Mouse (Mus musculus) cerebellum, adult 11 months (tissue): ENCODE results near the gene Rffl.
A peak's percentile ranks its signal among the peaks of the same experiment; 100 is the strongest.

ENCODE experiments used
- DNase-seq: peaks from one replicate; pipeline ENCODE4 v3.0.0; 2022

The Rffl gene

DNA sequence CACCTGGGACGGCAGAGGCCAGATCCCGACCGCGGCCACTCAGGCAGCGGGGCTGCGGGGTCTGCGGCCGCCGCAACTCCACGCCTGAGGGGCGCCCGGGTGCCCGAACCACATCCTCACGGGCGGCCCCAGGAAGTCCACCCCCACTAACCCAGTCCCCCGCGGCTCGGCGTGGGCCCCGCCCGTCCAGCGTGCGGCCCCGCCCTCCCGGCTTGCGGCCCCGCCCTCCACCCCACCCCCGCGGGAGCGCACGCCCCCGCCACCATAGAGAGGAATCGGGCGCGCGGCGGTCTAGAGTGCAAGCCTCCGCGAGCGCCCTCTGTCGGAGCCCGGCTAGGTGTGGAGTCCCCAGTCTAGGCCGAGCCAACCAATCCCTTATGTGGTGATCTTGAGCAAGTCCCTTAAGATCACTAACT lies at the start of gene Rffl:
TSS of gene Rffl (minus strand) at position 180 of the 416 bp plus-strand sequence.
- DNase-seq: peak; percentile 91

DNA sequence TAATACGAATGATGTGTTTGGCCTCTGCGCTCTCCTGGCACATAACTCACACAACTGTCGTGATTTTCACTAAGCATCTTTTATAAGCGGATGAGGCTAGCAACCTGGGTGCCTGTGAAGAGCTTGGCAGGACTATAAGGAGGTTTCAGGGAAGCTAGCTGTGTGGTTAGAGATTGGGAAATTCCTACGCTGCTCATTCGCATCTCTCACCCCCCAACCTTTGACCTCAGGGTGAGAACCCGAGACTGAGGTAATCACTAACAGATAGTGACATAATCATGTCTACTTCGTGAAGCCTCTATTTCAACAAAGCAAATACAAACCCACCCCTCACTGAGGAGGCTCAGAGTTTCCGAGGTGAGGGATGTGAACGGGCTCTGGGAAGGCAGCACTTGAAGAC lies 49.8 kb upstream of the Rffl start:
- no peak for DNase-seq

DNA sequence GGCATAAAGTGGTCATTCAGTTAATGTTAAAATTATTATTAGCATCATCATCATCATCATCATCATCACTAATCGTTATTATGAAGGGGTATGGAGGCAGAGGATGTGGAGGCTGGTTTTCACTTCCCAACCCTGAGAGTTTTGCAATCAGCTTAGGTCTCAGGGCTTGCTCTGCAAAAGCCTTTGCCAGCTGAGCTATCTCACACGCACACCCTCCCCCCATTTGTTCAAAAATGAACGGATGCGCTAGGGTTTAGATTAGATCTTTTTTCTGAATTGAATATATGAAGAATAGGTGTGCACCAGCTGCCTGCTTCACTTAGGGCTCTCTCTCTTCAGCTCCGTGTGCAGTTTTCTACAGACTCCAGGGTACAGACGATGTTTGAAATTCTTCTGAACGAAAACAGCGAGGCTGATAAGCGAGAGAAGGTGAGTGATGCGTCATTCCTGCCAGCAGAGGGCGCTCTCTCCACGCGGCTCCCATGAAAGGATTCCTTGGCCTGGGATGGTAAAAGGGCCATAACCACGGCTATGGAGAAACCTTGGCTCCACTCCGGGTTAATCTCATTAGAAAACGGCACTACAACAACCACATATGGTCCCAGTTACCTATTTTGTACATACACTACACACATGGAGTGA lies 43.8 kb upstream of the Rffl start:
- DNase-seq: peak; percentile 63

DNA sequence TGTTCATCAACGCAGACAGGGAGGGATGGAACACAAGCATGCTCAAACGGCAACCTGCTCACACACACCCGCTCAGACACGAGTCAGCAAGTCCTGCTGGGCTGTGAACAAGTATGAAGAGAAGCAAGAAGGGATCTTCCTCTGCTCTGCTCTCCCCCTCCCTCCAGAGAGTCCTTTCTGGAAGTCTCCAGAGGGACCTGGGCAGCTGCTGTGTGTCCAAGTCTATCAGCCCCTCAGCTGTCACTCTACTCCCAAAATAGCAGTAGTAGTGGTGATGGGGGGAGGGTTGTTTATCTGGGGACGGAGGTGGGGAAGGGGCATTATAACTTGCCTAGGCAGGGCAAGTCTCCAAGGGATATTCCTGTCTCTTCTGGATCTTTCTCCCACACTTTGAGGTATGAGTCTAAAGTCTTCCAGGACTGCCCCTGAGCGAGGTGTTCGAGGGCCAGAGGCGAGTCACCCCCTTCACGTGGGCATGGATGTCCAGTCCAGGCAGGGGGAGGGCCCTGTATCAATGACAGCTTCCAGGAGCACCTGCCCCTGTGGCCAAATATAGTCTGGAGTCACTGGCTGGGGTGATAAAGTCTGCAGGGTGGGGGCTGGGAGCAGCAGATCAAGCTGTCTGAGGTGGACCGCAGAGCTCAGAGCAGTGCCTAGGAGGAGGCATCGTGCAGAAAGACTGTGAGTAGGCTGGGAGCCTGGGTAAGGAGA lies 39.8 kb upstream of the Rffl start:
- DNase-seq: no peak

DNA sequence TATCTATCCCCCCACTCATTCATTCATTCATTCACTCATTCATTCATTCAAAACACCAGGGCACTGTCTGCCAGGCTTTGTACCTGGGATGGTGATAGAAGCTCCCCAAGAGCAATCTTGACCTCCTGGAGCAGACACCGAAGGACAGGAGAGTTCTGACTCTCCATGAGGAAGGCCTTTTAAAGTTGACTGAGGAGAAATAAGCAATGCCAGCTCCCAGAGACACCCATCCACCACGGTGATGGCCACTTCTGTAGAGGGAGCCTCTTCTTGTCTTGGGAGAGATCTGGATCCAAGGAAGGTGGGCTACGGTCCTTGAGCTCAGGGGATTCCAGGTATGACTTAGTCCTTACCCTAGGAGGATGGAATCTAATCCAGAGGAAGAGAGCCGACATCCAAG lies 39.2 kb upstream of the Rffl start, which contains the start of gene Unc45b:
TSS of gene Unc45b (plus strand) at position 301 of the 400 bp plus-strand sequence.
- no peak for DNase-seq

DNA sequence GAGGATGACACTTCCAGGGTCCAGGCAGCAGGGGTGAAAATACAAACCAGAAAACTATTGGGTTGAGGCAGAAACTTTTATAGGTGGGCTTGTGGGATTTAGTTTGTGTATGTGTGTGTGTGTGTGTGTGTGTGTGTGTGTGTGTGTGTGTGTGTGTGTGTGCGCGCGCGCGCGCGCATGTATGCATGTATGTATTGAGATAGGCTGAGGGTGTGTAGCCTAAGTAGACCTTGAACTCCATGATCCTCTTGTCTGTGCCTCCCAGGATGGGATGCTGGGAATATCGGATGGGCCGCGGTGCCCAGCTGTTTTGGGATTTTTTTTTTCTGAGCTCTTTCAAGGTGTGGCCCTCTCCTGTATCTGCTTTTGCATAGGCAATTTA lies 37.6 kb upstream of the Rffl start:
- no peak for DNase-seq

DNA sequence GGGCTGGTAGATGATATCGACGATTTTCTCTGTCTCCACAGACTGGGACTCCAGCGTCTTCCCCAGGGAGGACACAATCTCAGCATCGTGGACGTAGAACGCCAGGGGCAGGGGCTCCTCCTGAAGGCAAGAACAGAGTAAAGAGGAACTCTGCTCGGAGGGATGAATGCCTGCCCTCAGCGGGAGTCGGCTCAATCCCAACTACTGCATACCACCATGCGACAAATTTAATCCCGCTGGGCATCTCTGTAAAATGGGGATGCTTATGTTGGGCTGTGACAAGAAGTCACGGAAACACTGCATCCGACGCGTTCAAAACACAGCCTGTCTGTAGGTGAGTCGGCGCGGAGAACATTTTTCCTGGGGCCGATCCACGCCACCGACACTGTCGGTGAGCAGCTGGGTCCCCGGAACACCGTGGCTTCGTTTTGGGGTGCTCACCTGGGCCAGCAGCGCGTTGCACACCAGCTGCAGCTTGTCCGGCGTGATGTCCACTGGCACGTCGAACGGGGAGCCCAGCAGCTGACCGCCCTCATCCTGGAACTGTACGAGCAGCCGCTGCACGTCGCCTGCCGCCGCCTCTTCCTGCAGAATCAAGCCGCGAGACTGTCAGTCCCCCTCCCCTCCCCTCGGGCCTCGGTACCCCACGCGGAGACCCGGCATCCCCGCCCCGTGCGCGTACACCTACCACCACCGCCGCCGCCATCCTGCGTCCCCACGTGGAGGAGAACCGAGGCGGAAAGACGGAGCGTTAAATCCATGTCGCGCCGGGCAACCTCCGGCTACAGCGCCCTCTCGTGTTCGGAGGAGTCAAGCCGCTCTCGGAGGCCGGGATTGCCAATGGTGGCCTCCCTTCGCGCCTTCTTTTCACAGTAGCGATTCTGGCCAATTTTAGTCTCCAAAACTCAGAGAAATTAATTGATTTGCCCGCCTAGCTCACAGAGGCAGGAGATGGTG lies 36.9 kb upstream of the Rffl start, which contains the start of gene Nle1:
TSS of gene Nle1 (minus strand) at position 761 of the 957 bp plus-strand sequence.
- peak; percentile 89 for DNase-seq

DNA sequence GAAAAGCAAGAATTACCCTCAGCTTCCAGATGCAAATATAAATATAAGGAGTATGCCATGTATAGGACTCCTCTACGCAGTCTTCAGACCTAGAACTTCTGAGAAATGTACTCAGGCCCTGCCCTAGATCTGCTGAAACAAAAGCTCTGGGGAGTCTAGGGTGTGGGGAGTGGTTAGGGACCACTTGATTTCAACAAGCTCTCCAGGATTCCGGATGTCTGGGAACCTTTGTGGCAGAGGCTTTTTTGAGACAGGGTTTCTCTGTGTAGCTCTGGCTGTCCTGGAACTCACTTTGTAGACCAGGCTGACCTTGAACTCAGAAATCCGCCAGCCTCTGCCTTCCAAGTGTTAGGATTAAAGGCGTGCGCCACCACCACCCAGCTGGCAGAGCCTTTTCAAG lies 34.8 kb upstream of the Rffl start:
- no peak for DNase-seq

DNA sequence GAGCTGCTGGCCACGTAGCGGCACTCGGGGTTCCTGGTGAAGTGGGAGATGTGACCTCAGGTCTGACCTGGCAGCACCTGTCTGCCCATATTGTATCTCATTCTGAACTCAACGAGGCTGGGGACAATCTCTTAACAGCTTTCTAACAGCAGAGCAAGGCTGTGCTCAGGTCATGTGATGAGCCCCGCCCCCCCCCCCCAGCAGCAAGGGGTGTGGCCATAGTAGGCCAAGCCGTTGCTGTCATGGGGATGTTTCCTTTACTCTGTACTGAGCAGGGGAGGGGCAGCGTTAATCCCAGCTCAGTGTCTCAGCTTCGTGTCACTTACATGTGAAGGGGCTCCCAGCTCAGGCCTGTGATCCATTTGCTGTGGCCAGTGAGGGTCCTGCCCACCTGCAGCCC lies 33.9 kb upstream of the Rffl start:
- no peak for DNase-seq

DNA sequence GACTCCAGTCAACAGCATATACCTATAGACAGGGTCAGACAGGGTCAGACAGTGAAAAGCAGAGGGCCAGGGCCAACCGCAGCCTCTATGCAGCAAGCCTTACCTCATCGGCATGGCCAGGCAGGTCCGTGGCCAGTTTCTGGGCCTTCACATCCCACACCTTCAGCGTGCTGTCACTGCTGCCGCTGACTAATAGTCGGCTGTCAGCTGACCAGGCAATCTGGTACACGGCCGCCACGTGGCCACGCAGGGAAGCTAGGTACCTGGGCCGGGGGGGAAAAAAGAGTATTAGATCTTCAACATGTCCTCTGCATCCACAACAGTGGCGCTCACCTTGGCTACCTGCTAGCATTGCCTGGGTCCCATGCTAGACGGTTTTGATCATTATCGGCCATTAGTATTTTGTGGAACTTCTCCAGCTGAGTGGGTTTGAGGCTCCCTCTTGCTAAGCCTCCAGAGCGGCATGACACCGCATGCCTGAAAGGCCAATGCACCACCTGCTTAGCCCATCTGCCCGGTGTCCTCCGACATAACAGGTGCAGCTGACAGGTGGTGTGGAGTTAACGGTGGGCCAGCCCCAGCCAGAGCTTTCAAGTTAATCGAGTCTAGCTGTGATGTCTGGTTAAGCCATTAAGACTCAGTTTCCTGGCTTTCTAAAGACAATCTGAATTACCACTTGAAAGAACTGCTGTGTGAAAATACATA lies 30.7 kb upstream of the Rffl start:
- peak; percentile 64 for DNase-seq

DNA sequence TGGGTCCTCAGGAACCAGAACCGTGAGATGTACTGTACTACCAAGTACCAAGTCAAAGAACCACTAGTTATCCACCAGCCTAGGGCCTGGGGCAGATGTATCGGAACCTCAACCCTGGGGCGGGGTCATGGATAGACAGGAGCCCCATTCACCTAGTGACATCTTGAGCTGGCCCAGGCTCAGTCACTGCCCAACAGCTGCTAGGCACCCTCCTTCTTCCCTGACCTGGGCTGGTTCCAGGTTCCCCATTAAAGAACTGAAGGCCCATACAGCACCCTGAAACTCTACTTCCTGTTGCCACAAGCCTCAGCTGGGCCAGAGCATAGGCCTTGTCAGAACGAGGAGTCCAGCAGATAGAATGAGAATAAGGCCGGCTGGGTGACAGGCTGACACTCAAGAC lies 28.7 kb upstream of the Rffl start:
- no peak for DNase-seq

DNA sequence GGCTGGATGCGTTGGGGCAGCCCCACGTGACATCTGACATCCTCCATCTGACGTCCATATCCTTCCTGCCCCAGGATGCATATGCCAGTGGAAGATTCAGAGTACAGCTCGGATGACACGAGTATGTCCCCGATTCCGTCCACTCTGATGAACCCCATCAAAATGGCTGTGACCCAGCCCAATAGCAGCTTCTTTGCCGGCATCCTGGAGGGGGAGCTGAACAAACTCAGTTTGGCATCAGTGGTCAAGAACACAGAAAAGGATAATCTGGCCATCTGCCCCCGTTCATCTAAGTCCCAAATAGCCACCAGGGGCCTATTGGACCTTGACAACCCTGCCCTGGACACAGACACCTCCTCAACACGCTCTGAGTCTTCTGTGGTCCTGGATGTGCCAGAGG lies 26.5 kb upstream of the Rffl start:
- no peak for DNase-seq

DNA sequence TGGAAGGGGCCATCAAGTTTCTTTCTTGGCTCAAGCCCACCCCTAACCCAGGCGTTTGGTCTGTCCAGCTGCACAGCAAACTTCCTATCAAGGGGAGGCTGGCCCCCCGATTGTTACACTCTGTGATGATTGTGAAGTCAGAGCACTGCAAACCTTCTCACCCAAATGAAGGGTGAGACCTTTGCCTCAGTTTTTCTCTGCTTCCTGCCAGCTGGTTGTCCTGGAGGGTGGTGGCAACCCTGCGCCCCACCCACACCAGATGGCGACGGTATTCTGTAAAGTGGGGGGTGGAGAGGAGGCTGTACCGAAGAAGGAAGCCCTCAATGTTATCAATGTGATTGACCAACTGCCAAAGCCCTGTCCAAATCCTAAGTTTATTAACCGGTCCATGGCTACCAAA lies 20.9 kb upstream of the Rffl start, which contains the start of gene Fndc8:
TSS of gene Fndc8 (plus strand) at position 189 of the 400 bp plus-strand sequence.
- no peak for DNase-seq

DNA sequence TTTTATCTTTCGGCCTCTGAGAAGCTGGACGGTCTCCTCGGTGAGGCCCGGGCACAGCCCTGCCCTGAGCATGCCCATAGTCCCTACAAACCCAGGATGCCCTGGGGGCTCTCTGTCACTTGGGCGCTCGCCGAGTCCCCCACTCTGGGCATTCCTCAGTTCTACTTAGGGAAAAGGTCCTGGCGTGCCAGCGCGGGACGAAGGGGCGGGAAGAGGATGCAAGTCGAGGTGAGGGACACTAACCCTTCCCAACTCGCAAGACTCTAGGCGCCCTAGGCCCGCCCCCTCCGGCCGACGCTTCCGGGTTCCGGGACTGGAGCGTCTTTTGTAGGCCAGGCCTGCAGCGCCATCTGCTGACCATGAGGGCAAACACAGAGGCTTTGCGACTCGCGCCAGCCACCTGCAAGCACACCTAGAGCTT lies 19.3 kb upstream of the Rffl start, which contains the start of gene Rad51d:
TSS of gene Rad51d (minus strand) at position 273 of the 421 bp plus-strand sequence.
- DNase-seq: peak; percentile 93

DNA sequence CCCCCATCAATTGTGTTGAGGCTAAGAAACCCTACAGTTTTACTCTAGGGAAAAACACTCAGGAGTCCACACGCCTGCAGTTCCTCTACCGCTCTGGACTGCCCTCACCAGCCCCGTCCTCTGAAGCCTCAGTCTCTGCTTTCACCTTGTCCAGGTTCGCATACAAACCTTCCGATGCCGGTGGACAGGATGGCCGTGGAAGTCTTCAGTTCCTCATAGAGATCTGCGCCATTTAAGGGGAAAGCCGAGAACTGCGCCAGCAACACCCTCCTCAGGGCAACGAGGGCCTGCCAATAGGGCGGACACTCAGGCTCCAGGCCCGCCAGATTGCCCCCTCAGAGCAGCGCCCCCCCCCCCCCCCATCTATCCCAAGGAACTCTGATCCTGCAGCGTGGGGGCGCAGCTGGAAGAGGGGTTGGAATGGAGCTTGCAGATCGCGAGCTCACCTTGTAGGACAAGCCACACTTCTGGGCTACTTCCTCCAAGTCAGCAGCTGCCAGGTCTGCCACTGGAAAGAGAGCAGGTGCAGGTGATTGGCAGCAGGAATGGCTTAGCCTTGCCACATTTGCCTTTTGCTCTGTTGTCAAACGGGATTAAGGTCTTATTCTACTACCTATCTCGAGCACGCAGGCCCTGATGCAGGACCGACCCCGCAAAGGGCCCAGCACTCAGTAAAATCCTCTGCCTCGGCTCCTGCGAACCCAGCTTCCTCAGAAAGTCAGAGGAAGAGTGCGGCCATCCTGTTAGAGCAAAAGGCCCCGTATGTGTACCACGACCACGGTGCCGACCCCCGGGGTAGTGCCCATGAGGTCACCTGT lies 18.7 kb upstream of the Rffl start:
- peak; percentile 23 for DNase-seq

DNA sequence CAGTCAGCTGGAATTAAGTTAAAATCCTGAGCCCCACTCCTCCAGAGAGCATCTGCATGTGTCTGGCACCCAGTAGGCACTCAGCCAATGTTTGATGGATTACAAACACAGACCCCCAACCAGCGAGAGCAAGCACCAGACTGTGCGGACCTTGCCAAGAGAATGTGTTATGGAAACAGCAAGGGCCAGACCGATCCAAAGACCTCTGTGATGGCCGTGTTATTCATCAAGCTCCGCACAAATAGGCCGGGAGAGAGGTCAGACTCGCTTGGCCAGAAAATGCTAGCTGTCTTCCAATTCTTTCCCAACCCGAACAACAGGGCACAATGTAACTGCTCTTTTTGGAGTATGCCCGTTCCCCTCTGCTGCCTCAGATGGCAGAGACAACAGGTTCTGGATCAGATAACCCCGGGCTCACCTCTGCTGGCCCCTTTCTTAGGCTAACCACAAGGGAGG lies 17.5 kb upstream of the Rffl start:
- no peak for DNase-seq

DNA sequence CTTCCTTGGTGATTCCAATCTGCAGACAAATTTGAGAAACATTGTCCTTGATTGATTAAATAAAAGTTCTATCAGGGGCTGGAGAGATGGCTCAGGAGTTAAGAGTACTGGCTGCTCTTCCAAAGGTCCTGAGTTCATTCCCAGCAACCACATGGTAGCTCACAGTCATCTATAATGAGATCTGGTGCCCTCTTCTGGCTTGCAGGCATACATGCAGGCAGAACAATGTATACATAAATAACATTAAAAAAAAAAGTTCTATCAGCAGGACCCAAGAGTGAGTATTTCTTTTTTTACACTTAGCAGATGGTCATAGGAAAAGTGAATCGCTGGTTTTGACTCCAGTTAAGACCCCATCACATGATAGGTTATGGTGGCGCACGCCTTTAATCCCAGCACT lies 15.5 kb upstream of the Rffl start:
- no peak for DNase-seq

DNA sequence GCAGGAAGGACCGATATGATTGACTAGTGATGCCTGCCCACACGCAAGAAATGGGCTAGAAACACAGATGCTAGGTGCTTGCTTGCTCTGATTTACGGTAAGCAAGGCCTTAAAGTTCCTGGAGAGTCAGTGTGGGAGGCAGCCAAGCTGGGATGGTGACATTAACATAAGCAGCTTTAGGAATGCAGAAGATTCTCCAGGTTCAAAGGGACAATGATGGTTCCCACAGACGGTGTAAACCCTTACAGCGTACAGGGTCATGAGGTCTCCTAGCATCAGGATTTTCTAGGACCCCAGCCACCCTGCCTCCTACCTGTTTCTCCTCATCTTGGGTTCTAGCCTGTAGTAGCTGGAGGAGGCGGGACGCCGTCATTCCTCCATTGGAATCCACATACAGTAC lies 12.2 kb upstream of the Rffl start:
- DNase-seq: no peak

DNA sequence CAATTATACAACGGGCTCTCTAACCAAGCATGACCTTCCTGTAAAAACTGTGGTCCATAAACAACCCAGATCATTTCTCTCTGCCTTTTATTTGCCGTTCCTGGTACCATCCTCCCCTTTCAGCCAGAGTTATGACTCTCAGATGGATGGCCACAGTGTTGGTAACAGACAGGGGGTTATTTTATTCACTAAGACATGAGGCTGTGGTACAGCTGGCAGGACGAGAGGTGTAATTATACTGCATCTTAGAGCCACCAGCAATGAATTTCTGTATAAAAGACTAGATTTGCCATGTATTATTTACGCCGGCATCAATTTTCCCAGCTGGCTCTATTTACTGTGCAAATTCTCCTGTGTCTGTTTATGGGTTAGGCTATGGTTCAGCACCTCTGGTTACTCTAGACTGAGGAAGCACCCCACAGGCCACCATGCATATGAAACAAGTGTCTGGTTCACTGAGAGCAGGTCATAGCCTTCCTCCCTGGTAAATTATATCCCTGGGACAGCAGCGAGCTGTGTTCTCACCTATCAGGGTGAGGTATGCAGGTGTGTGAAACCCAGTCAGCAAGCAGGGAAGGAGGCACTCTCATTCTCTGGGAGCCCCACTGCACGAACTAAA lies 6.8 kb upstream of the Rffl start:
- DNase-seq: no peak

DNA sequence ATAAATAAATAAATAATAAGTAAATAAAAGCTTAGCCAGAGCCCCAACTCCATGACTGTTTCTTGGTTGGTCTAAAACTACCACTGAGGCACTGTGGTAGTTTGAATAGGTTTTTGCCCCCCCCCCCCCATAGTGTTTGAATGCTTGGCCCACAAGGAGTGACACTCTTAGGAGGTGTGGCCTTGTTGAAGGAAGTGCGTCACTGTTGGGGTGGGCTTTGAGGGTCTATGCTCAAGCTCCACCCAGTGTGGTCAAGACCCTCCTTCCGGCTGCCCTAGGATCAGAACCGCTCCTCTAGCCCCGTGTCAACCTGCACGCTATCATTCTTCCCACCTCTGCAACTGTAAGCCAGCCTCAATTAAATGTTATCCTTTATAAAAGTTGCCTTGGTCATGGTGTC lies 4.6 kb upstream of the Rffl start:
- DNase-seq: no peak

DNA sequence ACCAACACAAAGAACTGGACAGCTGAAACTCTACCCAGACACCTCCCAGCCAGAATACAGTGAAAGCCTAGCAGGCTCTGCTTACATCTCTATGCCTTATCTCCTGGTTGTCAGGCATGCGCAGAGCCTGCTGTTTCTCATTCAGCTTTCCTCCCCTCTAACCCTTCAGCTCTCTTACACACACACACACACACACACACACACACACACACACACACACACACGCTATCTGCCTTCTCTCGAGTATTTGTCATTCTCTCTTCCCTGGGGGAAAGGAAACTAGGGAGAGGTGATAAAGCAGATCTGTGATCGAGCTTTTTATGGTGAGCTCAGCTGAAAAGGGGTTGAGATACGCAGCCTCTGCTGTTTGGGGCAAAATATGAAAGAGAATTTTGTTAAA lies 3.9 kb upstream of the Rffl start:
- DNase-seq: no peak
